Mouse (Mus musculus) left cerebral cortex, postnatal 14 days (tissue): ENCODE data around the gene Cplx3. TPM values are rescaled to one million over a fixed set of nuclear protein-coding genes. Genes with fewer than 3 reads are reported as not detected.

Source experiments
- DNase-seq, 2 experiments: peaks; one replicate each; pipeline ENCODE4 v3.0.0; 2021 to 2022; ENCODE audit warnings: low spot score in 2 of 2, mixed read lengths in 1 of 2
- intact Hi-C: fragments of 180-260 bp; cut with DNase I; formaldehyde crosslinking; loops from one replicate; pipeline ENCODE4 v1.15.1; 2025
- total RNA-seq, 2 experiments: library from RNA; stranded (reverse); gene quantifications; 2 replicates each; pipeline ENCODE4 v1.2.3; 2021

Gene Cplx3
- total RNA-seq, 2 experiments from 2014 or later = 16.3 to 24.4 TPM

DNA sequence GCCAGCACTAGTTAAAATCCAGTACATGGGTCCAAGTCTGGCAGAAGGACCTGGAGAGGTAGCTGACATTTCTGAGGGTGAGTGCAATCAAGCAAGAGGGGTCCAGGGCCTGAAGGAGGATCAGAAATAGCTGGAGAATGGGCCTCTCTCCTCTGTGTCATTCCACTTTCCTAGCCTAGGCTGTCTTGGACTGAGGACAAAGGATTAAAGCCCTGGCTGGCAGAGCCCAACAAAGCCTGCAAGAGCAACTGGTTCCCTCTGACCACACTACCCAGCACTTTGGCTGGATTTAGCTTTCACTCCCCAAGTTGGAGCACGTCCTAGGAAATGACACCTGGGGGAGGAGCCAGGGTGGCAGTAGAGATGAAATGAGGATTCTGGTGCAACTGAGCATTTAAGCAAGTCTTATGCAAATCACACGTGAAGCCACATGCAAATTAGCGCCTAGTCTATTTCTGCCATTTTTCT lies 4.3 kb upstream of the Cplx3 start:
- intact Hi-C loops = no loop called here
- DNase-seq = peak in 1 of 2 experiments; percentile 72

DNA sequence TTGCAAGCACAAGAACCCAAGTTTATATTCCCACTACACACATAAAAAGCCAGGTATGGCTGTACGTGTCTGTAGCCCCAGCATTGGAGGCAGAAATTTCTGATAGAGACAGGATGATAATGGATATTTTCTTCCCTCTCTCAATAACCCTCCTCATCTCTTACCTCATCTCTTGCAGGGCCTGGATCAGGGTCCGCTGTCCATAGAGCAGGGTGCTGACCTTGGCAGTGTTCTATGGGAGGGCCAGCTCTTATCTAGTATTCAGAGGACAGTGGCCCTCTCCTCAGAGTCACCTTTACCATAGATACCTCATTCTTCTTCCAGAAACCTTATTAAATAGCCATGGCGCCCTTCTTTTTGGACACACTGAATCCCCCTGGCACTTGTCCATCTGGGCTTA lies 3.7 kb upstream of the Cplx3 start:
- intact Hi-C loops = no loop called here
- DNase-seq = no peak

DNA sequence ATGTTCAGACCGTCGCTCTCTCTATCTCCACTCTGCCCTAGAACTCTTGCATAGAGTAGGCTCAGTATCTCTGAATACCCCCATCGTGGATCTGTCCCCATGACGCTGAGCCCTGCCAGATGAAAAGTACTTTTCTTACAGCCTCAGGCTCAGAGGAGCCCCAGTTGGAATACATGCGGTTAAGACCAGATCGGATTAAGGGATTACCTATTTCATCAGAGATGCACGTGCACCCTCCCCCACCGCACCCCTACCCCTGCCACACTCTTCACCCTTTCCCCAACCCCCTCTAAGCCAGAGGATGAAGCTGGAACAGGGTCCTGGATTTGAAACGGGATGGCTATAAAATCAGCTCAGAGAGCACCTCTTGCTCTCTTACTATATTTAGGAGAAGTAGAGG lies 578 bp downstream of the Cplx3 start:
- no peak for DNase-seq
- intact Hi-C loops = no loop called here

DNA sequence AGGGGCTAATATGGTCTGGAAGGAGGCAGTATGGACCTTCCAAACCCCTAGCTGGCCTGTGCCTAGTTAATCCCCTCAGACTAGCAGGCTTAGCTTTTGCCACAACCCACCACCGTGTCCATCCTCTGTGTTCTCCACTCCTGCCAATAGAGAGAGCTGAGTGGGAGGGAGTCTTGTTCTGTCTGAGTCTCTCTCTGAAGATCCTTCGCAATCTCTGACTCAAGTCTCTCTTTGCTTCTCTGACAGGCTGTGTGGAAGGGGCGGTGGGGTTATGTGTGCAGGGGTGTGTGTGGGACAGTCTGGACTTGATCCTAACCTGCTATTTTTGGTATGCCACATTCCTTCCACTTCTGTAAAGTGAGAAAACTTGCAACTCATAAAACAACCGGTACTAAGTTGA lies 1.2 kb downstream of the Cplx3 start:
- intact Hi-C loops = no loop called here
- no peak for DNase-seq

DNA sequence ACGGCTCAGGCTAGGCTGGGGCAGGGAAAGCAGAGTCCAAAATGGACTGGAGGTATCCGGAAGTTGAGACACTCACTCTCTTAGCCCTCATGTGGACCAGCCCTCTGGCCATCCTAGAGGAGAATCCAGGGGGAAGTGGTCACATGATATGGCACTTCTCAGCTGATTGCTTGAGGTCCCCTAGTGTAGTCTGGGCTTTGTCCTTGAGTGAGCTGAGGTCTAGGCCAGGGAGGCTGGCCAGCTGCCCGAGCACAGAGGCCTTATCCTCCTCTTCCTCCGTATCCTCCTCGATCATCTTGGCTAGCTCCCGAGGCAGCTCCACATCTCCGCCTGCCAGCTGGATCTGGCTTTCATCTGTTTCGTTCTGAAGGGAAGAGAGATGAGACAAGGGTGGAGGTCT lies 4.0 kb downstream of the Cplx3 start:
- no peak for DNase-seq
- intact Hi-C loops = no loop called here

DNA sequence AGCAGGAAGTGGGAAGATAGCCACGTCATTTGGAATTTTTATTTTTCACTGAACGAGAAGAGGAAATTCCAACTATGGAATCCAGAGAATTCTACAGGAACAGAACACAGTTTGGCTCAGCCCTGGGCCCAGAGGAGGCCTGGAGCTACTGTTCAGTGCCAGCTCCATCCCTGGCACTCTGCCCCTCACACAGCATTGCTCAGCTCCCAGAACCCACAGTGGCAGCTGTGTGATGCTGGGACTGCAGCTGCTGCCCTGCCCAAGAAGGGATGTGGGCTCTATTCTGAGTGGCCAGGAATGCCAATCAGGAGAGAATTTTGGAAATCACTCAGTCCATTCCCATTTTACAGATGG lies 4.8 kb downstream of the Cplx3 start:
- intact Hi-C loops = no loop called here
- peak; percentile 73 to 78 for DNase-seq

DNA sequence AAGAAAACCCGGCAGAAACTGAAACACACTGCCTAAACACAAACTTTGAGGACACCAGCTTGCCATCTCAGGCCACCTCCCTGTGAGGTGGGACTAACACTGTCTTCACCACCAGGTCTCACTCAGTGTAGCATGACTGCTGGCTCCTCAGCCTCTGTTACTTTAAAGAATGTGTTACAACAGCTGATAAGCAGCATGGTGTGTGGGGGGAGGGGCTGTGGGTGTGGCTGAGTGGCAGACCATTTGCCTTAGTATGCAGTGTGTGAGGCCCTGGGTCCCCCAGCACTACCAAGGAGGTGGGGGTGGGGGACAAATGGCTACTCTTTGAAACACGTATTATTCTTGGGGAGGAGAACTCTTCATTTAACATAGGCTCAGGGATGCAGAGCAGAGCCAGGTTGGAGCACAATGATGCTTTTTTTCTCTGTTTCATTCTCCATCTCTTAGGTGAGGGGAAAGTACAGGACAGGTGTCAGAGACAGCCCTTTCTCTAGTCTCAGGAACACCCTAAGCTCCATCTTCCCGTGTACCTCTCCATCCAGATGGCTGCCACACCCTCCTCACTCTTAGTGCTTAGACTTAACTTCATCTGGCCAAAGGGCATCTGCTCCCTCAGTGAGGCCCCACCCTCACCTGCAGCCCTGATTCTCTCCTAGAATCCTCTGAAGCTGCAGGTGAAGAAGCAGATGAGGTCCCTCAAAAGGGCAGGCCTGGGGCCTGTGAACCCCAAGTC lies 5.3 kb downstream of the Cplx3 start:
- intact Hi-C loops = no loop called here
- DNase-seq = no peak

DNA sequence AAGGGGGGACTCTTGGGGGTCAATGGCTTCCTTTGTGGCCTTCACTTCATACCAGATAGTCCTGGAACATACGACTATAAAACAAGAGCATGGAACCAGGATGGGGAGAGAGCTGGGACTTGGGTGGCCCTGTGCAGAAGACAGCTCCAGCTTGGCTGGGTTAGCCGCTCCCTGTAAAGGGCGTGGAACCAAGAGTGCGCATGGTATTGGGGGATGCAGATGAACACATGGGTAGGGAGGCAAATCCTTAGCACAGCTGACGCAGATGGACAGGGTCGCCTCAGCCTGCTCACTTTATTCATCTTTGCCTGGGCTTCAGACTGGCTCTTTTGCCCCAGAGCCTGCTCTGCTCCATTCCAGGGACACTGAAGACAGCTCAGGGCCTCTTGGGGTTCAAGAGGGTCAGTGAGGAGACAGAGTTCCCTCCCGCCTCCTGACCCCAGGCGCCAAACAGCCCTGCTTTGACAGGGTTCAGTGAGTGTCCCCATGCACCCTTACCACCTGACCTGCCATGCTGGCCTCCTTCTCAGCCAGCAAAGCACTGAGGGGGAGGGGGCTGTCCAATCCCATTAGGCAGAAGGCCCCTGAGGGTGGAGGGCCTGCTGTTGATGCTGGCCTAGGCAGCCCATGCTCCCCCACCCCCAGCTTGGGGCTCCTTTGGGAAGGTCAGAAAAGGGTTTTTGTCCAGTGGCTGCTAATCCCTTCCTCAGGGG lies 7.1 kb downstream of the Cplx3 start:
- DNase-seq = no peak
- intact Hi-C loops = no loop called here

DNA sequence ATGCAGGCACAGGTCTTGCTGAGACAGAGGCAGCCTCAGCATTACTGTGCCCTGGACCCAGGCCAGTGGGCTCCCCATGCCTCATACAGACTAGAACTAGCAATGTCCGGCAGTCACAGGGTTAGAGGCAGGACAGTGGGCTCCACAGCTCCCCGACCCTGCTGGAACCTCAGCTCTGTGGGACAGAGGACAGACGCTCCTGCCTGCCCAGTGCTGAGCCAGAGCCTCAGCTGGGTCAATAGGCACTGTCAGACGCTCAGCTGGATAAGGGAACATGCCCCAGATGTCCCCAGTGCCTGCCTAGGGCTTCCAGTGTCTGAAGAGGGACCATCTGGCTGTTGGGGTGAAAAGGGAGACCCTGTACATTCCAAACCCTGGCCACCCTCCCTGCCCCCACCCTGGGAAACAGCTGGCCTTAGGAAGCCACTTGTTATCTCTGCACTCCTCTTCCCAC lies 8.1 kb downstream of the Cplx3 start:
- intact Hi-C loops = no loop called here
- no peak for DNase-seq

DNA sequence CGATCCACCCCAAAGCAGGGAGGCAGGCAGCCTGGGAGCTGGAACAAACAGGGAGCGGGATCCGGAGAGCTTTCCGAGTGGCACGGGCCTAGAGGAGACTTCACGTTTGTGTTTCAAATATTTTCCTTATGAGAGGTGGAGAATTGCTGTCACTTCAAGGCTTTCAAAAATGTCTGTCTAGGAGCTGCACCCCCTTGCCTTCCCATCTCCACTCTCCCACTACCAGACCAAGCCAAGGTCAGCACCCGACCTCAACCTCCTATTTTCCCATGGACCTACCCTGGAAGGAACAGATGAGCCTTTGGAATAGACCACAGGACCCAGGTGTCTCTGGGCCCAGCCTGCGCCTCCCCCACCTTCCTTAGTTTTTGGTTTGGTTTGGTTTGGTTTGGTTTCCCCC lies 8.8 kb downstream of the Cplx3 start:
- intact Hi-C loops = no loop called here

DNA sequence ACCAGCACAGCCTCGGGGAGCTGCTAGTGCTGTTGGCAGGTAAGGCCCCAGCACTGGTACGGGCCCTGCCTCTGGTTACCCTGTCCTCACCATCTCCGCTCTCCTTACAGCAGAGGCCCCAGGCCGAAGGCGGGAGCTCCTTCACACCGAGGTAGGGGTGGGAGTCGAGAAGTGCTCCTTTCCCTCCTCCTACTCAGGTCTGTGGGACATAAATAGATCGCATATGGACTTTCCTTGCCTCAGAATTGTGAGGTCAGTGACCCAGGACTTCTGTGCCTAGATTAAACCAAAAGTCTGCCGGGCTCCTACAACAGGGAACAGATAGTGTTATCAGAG lies 11.9 kb downstream of the Cplx3 start:
- intact Hi-C loops = no loop called here

More for the DNA sequence above, 8.8 kb downstream of the Cplx3 start:
- DNase-seq = no peak

DNA sequence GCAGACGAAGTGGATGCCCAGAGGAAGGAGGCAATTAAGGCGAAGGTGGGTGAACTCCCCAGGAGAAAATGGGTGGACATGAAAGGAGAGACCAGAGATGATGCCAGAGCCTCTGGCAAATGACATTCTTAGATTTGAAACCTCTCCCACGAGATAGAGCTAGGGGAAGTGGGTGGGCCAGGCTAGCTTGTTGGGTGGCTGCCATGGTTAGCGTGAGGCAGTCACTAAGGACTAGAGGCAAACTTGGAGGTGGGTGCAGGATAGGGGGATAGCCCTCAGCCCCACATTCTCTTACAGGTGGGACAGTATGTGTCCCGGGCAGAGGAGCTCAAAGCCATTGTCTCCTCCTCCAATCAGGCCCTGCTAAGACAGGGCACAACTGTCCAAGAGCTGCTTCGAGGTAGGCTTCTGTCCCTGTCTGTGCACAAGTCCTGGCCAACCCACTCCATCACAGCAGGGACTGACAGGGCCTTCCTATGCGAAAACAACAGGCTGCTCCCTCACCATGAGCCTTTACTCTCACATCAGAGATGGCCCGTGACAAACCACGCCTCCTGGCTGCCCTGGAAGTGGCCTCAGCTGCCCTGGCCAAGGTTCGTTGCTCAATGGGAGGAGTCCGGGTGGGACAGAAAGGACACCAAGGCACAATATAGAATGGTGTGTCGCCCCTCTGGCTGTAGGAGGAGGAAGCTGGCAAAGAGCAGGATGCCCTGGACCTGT lies 12.5 kb downstream of the Cplx3 start:
- no peak for DNase-seq
- intact Hi-C loops = no loop called here

More for the DNA sequence above, 11.9 kb downstream of the Cplx3 start:
- no peak for DNase-seq

DNA sequence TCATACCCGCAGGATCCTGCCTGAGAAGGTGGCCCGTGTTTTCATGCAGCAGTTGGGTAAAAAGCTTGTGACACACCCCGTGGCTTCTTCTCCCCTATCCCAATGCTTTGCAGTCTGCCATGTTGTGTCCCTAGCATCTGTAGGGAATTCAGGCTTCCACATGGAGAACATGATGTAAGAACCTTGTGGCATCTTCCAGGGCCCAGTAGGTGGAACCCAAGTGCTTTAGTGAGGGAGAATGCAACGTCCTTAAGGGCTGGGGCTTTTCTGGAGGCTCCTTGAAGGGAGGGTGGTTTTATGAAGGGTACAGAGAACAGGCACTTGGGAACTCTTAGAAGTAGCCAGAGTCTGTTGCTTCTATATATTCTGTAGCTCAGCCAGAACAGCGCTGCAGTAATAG lies 15.4 kb downstream of the Cplx3 start:
- intact Hi-C loops = no loop called here
- peak; percentile 40 to 74 for DNase-seq

DNA sequence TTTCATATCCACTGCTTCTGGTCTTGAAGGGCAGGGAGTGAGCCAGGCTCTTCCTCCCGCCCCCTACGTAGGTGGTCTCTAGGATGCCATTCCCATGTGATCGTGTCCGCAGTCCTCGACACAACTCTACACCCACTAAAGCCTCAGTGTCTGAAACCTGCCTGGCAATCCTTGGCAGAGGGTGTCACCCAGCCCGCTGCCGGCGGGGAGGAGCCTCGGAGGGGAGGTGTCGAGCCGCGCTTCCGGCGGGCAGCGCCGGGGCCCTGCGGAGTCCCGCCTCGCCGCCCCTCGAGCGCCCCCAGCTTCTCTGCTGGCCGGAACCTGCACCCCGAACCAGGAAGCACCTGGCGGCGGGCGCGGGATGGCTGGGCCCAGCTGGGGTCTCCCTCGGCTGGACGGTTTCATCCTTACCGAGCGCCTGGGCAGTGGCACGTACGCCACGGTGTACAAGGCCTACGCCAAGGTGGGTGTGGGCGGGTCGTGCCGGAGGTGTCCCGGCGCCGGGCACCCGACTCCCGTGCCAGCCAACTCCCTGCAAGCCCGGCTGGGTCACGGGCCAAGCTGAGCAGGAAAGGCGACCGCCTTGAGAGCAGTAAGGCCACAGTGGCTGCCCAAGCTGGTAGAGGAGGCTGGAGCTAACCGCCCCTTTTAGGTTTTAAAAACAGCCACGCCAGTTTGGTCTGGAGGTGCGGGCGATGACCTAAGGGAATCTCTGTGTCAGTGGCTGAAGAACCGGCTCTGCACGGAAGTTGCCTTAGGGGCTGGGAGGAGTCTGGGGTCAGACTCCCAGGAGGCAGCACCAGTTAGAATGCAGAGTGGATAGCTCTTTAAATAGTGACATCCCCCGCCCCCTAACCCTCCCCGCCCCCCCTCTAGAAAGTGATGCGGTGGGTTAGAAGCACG lies 16.6 kb downstream of the Cplx3 start, which contains the start of gene Ulk3:
Ulk3 (plus strand) TSS at position 229 of the 903 bp plus-strand sequence.
- intact Hi-C loops = loop anchor here (5.0 kb wide), 2 partner anchors 37 to 158 kb away; partner anchors contain the start of gene Mpi

DNA sequence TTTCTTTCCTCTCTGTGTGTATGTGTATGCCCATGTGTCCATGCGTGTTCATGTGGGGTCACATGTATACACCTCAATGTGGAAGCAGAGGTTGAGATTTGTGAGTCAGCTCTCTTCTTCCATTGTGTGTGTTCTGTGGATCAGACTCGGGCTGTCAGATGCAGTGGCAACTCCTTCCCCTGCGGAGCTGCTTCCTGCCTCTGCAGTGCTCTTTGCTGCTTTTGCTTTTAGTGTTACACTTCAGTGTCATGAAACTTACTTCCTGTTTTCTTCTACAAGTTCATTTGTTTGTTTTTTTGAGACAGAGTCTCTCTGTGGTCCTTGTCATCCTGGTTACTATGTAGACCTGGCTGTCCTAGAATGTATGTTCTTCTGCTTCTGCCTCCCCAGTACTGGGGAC lies 21.1 kb downstream of the Cplx3 start:
- intact Hi-C loops = loop anchor here (5.0 kb wide), 2 partner anchors 33 to 162 kb away; partner anchors contain the start of gene Mpi
- no peak for DNase-seq

More for the DNA sequence above, 16.6 kb downstream of the Cplx3 start, which contains the start of gene Ulk3:
- peak in 1 of 2 experiments; percentile 75 for DNase-seq

DNA sequence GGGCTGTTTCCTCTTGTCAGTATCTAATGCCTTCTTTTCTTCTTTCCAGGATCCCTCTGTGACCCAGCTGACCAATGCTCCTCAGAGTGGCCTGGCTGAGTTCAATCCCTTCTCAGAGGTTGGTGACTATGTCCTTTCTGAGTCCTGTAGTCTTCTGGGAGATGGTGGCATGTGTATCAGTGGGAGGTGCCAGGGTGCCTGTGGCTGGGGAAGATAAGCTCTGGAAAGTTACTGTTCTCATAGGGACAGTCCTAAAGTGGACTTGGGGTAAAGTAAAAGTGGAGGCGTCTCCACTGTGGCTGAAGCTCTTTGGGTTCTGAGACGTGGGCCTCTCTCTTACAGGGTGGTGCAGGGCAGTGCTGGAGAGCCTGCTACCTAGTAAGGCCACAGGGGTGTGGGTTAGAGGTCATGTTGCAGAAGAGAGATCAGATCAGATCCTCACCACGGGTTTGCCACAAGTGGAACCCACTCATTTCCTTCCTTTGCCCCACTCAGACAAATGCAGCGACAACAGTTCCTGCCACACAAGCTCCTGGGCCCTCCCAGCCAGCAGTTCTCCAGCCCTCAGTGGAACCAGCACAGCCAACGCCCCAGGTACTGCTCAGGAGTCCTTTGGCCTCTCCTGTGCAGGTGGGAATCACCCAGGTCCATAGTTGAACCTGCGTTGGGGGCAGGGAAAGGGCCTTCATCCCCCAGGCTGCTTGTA lies 28.8 kb downstream of the Cplx3 start:
- intact Hi-C loops = no loop called here
- DNase-seq = no peak

DNA sequence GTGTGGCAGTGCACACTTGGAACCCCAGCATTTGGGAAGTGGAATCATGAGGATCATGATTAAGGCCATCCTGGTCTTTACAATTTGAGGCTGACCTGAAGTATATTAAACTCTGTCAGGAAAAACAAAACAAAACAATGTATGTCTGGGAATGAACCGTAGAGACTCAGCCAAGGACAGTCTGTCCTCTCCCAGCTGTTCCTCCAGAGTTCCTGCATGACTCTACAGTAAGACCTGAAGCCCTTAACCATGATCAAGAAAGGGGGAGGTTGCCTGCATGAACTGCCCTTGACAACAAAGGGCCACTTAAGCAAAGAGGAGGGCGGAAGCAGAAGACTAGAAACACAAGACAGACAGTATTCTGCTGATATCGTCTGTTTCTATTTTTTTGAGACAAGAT lies 30.5 kb downstream of the Cplx3 start:
- DNase-seq = no peak
- intact Hi-C loops = no loop called here

DNA sequence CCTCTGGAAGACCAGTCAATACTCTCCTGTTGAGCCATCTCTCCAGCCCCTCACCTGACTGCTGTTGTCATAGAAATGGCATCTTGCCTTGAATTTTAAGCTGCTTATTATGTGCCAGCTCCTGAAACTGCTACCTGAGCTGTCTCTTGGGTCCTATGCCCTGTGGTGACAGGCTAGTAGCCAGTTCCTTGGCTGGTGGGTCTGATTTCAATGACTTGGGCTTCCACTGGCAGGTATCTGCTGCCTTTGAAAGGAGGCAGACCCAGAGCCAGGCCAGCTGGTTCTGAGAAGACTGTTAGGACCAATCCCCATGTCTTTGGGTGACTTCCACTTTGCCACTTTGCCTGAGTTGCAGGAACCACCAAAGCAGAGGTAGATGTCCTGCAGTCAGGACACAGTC lies 31.7 kb downstream of the Cplx3 start:
- intact Hi-C loops = no loop called here
- no peak for DNase-seq

DNA sequence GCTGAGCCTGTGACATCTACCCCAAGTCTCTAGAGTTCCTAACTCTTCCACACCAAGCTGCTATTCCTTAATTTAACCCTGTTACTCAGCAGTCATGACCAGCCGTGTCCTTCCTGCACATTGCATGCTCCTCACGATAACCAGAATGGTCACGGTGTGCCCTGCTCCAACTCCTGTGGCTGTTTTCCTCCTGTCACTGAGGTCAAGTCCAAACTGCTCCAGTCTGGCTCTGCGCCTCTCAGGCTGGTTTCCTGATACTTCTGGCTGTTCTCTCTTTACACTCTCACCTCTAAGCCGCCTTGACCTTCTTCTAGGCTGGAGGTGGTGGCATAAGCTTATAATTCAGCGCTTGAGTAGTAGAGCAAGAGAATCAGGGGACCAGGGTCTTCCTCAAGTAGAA lies 37.6 kb downstream of the Cplx3 start:
- no peak for DNase-seq
- intact Hi-C loops = no loop called here
